Mouse (Mus musculus) lung, adult 2 months (tissue): ENCODE results near the gene Mgmt.

ENCODE experiments used
- CTCF ChIP-seq: fragments of 200-500 bp; IDR thresholded peaks from 2 replicates; pipeline ENCODE4 v1.5.1; 2011; ENCODE audit warnings: mild to moderate bottlenecking, low read length, control low read depth; ENCODE audit not compliant: insufficient read depth
- POLR2A ChIP-seq: fragments of 200-500 bp; IDR thresholded peaks from 2 replicates; pipeline ENCODE4 v1.6.1; 2011; ENCODE audit warnings: low read depth, mild to moderate bottlenecking, control low read depth, low read length, borderline replicate concordance; ENCODE audit errors: extremely low read depth

- TF ChIP-seq POLR2A (no peak), CTCF (no peak)
Observed at GRCm38 (mm10) chr7:137040646-137041045, 146.2 kb downstream of the Mgmt start.
